Mouse (Mus musculus): ENCODE results near the gene Wnk2.

Wnk2 gene

GRCm38 (mm10) chr13:49178839-49179585 lies 31.2 kb upstream of the Wnk2 start:
- DNase-seq (ENCODE audit: low read depth, low spot score), result no peak

- no peak for DNase-seq (ENCODE audit: low read depth, low spot score)
These were observed 27.7 kb upstream of the Wnk2 start for GRCm38 (mm10) chr13:49175509-49175908.

GRCm38 (mm10) chr13:49172971-49173596 lies 25.3 kb upstream of the Wnk2 start:
- DNase-seq (ENCODE audit: low read depth, low spot score), result peak; percentile 68

GRCm38 (mm10) chr13:49172335-49172734 lies 24.5 kb upstream of the Wnk2 start:
- DNase-seq (ENCODE audit: low read depth, low spot score), result no peak

DNA sequence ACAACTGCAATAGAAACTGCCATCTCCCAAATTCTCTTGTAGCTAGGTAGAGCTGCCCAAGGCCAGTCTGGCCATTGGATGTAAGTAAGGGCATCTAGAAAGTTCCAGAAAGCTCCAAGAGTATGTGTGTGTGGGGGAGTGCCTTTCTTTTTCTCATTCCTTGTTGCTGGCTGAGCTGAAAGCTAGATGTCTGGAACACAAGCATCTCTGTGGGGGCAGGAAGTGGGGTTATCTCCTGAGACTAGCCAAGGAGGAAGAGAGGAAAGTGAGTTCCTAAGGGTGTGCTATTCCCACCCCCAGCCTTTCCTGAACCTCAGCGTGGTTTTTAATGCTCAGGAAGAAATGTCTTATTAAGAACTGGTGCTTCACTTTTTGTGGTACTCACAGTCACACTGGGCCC lies 23.9 kb upstream of the Wnk2 start:
- no peak for DNase-seq (ENCODE audit: low read depth, low spot score)

DNA sequence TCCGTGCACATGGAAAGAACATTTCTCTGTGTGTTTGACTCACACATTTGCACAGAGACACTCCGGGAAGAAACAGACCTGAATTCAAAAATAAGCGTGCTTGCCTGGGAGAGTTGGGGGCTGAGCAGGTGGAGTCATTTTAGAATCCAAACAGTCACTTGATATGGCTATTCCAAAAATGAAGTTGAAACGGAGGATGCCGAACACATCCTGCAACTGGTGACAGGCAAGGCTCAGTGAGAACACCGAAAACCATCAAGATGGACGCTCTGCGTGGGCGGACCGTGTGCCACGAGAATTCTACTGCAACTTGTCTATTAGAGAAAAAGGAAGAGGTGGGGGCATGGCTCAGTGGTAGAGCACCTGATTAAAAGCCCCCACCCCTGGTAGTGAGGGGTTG lies 22.8 kb upstream of the Wnk2 start:
- no peak for DNase-seq (ENCODE audit: low read depth, low spot score)

GRCm38 (mm10) chr13:49169448-49170207 lies 21.8 kb upstream of the Wnk2 start:
- peak; percentile 53 for DNase-seq (ENCODE audit: low read depth, low spot score)

DNA sequence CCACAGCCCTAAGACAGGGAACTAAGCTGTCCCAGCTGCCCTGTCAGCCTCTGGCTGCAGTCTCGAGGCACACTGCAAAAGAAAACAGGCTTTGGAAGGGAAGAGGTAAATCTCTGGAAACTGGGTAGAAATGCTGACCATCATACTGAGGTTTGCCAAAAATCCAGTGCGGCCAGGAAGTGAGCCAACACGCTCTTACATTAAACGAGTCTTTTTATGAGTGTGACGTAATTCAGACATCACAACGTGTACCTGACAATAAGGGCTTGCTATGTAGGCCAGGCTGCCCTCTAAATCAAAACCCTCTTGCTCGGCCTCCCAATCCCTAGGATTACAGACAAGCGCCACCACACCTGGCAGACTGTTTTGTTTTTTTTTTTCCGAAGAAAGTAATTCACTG lies 19.3 kb upstream of the Wnk2 start:
- no peak for DNase-seq (ENCODE audit: low read depth, low spot score)

GRCm38 (mm10) chr13:49163645-49164044 lies 15.8 kb upstream of the Wnk2 start:
- no peak for DNase-seq (ENCODE audit: low read depth, low spot score)

DNA sequence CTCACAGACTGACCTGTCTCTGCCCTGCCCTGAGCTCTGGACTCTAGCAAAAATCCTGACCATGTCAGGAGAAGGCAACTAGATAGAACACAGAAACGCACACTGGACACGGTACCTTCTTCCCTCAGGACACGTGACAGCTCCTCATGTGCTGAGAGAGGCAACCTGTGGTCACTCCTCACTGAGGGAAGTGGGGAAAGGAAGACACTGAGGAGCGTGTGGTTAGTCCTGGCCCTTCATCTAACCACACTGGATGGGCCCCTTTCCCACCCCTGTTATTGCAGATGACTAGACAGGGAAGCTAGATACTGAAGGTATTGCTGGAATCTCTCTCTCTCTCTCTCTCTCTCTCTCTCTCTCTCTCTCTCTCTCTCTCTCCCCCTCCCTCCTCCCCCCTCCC lies 14.9 kb upstream of the Wnk2 start:
- no peak for DNase-seq (ENCODE audit: low read depth, low spot score)

DNA sequence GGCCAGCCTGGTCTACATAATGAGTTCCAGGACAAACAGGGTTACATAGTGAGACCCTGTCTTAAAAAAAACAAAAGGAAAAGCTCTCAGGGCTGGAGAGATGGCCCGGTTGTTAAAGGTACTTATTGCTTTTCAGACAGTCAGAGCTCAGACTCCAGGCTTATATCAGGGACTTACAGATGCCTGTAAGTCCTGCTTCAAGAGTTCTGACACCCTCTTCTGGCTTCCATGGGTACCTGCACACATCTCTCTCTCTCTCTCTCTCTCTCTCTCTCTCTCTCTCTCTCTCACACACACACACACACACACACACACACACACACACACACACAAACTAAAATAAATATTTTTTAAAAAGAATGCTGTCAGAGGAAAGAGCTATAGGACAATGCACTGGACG lies 13.4 kb upstream of the Wnk2 start:
- DNase-seq (ENCODE audit: low read depth, low spot score), result no peak

- no peak for DNase-seq (ENCODE audit: low read depth, low spot score)
These were observed 10.4 kb upstream of the Wnk2 start for GRCm38 (mm10) chr13:49158040-49158713.

- no peak for DNase-seq (ENCODE audit: low read depth, low spot score)
These were observed 8.8 kb upstream of the Wnk2 start for GRCm38 (mm10) chr13:49156645-49157044.

GRCm38 (mm10) chr13:49154621-49155020 lies 6.8 kb upstream of the Wnk2 start:
- DNase-seq (ENCODE audit: low read depth, low spot score), result no peak

- no peak for DNase-seq (ENCODE audit: low read depth, low spot score)
These were observed 6.2 kb upstream of the Wnk2 start for GRCm38 (mm10) chr13:49154028-49154427.

- DNase-seq (ENCODE audit: low read depth, low spot score), result no peak
These were observed 873 bp upstream of the Wnk2 start for GRCm38 (mm10) chr13:49148687-49149086.

- DNase-seq (ENCODE audit: low read depth, low spot score), result peak; percentile 10
These were observed 582 bp downstream of the Wnk2 start for GRCm38 (mm10) chr13:49147007-49147857.

- DNase-seq (ENCODE audit: low read depth, low spot score), result no peak
These were observed 1.2 kb downstream of the Wnk2 start for GRCm38 (mm10) chr13:49146698-49147006.

DNA sequence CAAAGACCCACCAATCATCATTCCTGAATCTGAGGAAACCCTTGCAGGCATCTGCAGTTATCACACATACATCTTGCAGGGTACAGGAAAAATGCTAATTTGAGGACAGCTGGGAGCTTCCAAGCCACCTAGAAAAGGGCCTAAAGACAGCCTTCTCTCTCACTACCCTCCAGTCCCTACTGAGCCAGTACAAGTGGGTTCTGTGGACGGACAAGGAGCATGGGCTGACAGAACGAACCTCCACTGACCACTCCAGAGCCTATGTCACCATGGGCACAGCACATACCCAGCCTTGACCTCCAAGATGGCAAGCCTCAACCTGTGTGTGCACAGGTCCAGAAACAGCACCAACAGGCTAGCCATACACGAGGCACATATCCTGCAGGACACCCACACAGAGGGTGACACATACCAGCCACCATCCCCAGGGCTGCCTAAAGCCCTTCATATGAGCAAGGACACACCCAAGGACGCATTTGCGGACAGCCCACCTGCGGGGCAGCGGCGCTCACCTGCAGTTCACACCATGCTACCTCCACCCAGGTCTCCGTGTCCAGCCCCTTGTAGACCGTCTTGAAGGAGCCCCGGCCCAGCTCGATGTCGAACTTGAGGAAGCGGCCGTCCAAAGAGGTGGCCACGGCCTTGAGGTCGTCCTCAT lies 1.6 kb downstream of the Wnk2 start:
- DNase-seq (ENCODE audit: low read depth, low spot score), result peak; percentile 8

GRCm38 (mm10) chr13:49145396-49145795 lies 2.4 kb downstream of the Wnk2 start:
- DNase-seq (ENCODE audit: low read depth, low spot score), result no peak

- DNase-seq (ENCODE audit: low read depth, low spot score), result no peak
These were observed 3.4 kb downstream of the Wnk2 start for GRCm38 (mm10) chr13:49144451-49144850.

Measured in CD4-positive helper T cell, adult 2 months (primary cell).